Mouse (Mus musculus): ENCODE data around the gene Plgrkt. TPM values are rescaled to one million over a fixed set of nuclear protein-coding genes. Genes with fewer than 3 reads are reported as not detected.

The Plgrkt gene
- polyA plus RNA-seq, 1 experiment from 2014 or later, result 28.9 TPM

GRCm38 (mm10) chr19:29379839-29380603 is 12.8 kb upstream of the Plgrkt start:
- H3K4me2 ChIP-seq, result no peak overlapping the region
- no peak overlapping the region for H3K4me3 ChIP-seq (replicated peaks)
- WGBS (ENCODE audit: insufficient replicate concordance), result 69% methylated on average over 14 of the region's 14 CpGs
- no peak overlapping the region for H3K9ac ChIP-seq
- H3K4me1 ChIP-seq (replicated peaks), result 0 out of 2 replicates have a peak, but pooled peaks cover 10% of the 10 kb centered on the region
- no peaks in the 10 kb centered on the region for H3K9me3 ChIP-seq (replicated peaks)
- no peaks in the 10 kb centered on the region for H3K27me3 ChIP-seq
- H3K36me3 ChIP-seq (replicated peaks), result no peaks in the 10 kb centered on the region
- no peak overlapping the region for H3K27ac ChIP-seq (replicated peaks)
- no peak for ATAC-seq (ENCODE audit: insufficient read depth)

GRCm38 (mm10) chr19:29376382-29376781 is 9.2 kb upstream of the Plgrkt start:
- Histone ChIP-seq H3K4me2 (no peak overlapping the region), H3K9me3 (replicated peaks) (no peaks in the 10 kb centered on the region), H3K27me3 (no peaks in the 10 kb centered on the region), H3K9ac (no peak overlapping the region), H3K36me3 (replicated peaks) (no peaks in the 10 kb centered on the region), H3K4me1 (replicated peaks) (peaks cover 13% of the 10 kb centered on the region), H3K4me3 (replicated peaks) (no peak overlapping the region), H3K27ac (replicated peaks) (no peak overlapping the region)
- ATAC-seq (ENCODE audit: insufficient read depth), result no peak
- 65% methylated on average over 3 of the region's 3 CpGs for WGBS (ENCODE audit: insufficient replicate concordance)

- H3K4me1 ChIP-seq (replicated peaks), result peaks cover 12% of the 10 kb centered on the region
Measured at GRCm38 (mm10) chr19:29374947-29375346, 7.8 kb upstream of the Plgrkt start.

GRCm38 (mm10) chr19:29373438-29373837 is 6.2 kb upstream of the Plgrkt start:
- H3K9me3 ChIP-seq (replicated peaks), result no peaks in the 10 kb centered on the region
- H3K4me2 ChIP-seq, result no peak overlapping the region
- H3K27me3 ChIP-seq, result no peaks in the 10 kb centered on the region
- H3K36me3 ChIP-seq (replicated peaks), result no peaks in the 10 kb centered on the region
- no peak overlapping the region for H3K27ac ChIP-seq (replicated peaks)
- no peak for ATAC-seq (ENCODE audit: insufficient read depth)
- H3K9ac ChIP-seq, result no peak overlapping the region
- WGBS (ENCODE audit: insufficient replicate concordance), result 74% methylated on average over 11 of the region's 11 CpGs
- peaks cover 17% of the 10 kb centered on the region for H3K4me1 ChIP-seq (replicated peaks)
- H3K4me3 ChIP-seq (replicated peaks), result no peak overlapping the region

More at GRCm38 (mm10) chr19:29374947-29375346, 7.8 kb upstream of the Plgrkt start:
- Histone ChIP-seq H3K4me2 (no peak overlapping the region), H3K4me3 (replicated peaks) (no peak overlapping the region), H3K27me3 (no peaks in the 10 kb centered on the region), H3K36me3 (replicated peaks) (no peaks in the 10 kb centered on the region), H3K9me3 (replicated peaks) (no peaks in the 10 kb centered on the region), H3K27ac (replicated peaks) (no peak overlapping the region), H3K9ac (no peak overlapping the region)
- no peak for ATAC-seq (ENCODE audit: insufficient read depth)
- 81% methylated on average over 9 of the region's 9 CpGs for WGBS (ENCODE audit: insufficient replicate concordance)

GRCm38 (mm10) chr19:29372621-29373020 is 5.4 kb upstream of the Plgrkt start:
- Histone ChIP-seq H3K4me2 (no peak overlapping the region; the same call in 1 of the 2 replicates), H3K9ac (no peak overlapping the region), H3K36me3 (replicated peaks) (no peaks in the 10 kb centered on the region), H3K27ac (replicated peaks) (no peak overlapping the region), H3K4me3 (replicated peaks) (no peak overlapping the region), H3K9me3 (replicated peaks) (no peaks in the 10 kb centered on the region), H3K27me3 (no peaks in the 10 kb centered on the region), H3K4me1 (replicated peaks) (peaks cover 23% of the 10 kb centered on the region)
- no peak for ATAC-seq (ENCODE audit: insufficient read depth)
- 63% methylated on average over 3 of the region's 3 CpGs for WGBS (ENCODE audit: insufficient replicate concordance)

GRCm38 (mm10) chr19:29372138-29372537 is 4.9 kb upstream of the Plgrkt start:
- Histone ChIP-seq H3K9me3 (replicated peaks) (no peaks in the 10 kb centered on the region), H3K36me3 (replicated peaks) (no peaks in the 10 kb centered on the region), H3K27me3 (no peaks in the 10 kb centered on the region), H3K4me1 (replicated peaks) (peaks cover 27% of the 10 kb centered on the region), H3K4me2 (peak overlapping the region; percentile 44), H3K27ac (replicated peaks) (peak overlapping the region; percentile 51), H3K9ac (peak overlapping the region; percentile 5; the same call in 1 of the 2 replicates), H3K4me3 (replicated peaks) (peak overlapping the region; percentile 34)
- 44% methylated on average over 4 of the region's 4 CpGs for WGBS (ENCODE audit: insufficient replicate concordance)
- no peak for ATAC-seq (ENCODE audit: insufficient read depth)

- Histone ChIP-seq H3K9ac (peak overlapping the region; percentile 5; the same call in 1 of the 2 replicates), H3K4me3 (replicated peaks) (peak overlapping the region; percentile 34)
Measured at GRCm38 (mm10) chr19:29371284-29372081, 4.3 kb upstream of the Plgrkt start.

GRCm38 (mm10) chr19:29370545-29371283 is 3.5 kb upstream of the Plgrkt start:
- H3K9me3 ChIP-seq (replicated peaks), result no peaks in the 10 kb centered on the region
- no peak overlapping the region for H3K9ac ChIP-seq
- H3K4me1 ChIP-seq (replicated peaks), result peaks cover 40% of the 10 kb centered on the region
- no peaks in the 10 kb centered on the region for H3K36me3 ChIP-seq (replicated peaks)
- no peak overlapping the region for H3K27ac ChIP-seq (replicated peaks)
- WGBS (ENCODE audit: insufficient replicate concordance), result 73% methylated on average over 7 of the region's 7 CpGs
- ATAC-seq (ENCODE audit: insufficient read depth), result no peak
- H3K4me3 ChIP-seq (replicated peaks), result no peak overlapping the region
- H3K27me3 ChIP-seq, result no peaks in the 10 kb centered on the region
- no peak overlapping the region for H3K4me2 ChIP-seq

More at GRCm38 (mm10) chr19:29371284-29372081, 4.3 kb upstream of the Plgrkt start:
- ATAC-seq (ENCODE audit: insufficient read depth), result no peak
- Histone ChIP-seq H3K4me2 (peak overlapping the region; percentile 44), H3K9me3 (replicated peaks) (no peaks in the 10 kb centered on the region), H3K27ac (replicated peaks) (peak overlapping the region; percentile 51), H3K27me3 (no peaks in the 10 kb centered on the region), H3K36me3 (replicated peaks) (no peaks in the 10 kb centered on the region), H3K4me1 (replicated peaks) (peaks cover 33% of the 10 kb centered on the region)
- 60% methylated on average over 18 of the region's 18 CpGs for WGBS (ENCODE audit: insufficient replicate concordance)

- H3K4me3 ChIP-seq (replicated peaks), result no peak overlapping the region
- H3K9me3 ChIP-seq (replicated peaks), result no peaks in the 10 kb centered on the region
- no peaks in the 10 kb centered on the region for H3K36me3 ChIP-seq (replicated peaks)
- H3K9ac ChIP-seq, result no peak overlapping the region
- no peak for ATAC-seq (ENCODE audit: insufficient read depth)
- no peaks in the 10 kb centered on the region for H3K27me3 ChIP-seq
- WGBS (ENCODE audit: insufficient replicate concordance), result 56% methylated on average over 12 of the region's 12 CpGs
- H3K4me2 ChIP-seq, result no peak overlapping the region
- H3K27ac ChIP-seq (replicated peaks), result no peak overlapping the region
- H3K4me1 ChIP-seq (replicated peaks), result peaks cover 40% of the 10 kb centered on the region
Measured at GRCm38 (mm10) chr19:29370112-29370511, 2.9 kb upstream of the Plgrkt start.

- H3K27ac ChIP-seq (replicated peaks), result no peak overlapping the region
- no peak overlapping the region for H3K4me3 ChIP-seq (replicated peaks)
- no peaks in the 10 kb centered on the region for H3K27me3 ChIP-seq
- no peak overlapping the region for H3K4me2 ChIP-seq
- H3K9me3 ChIP-seq (replicated peaks), result no peaks in the 10 kb centered on the region
- H3K9ac ChIP-seq, result no peak overlapping the region
- no peaks in the 10 kb centered on the region for H3K36me3 ChIP-seq (replicated peaks)
- no peak for ATAC-seq (ENCODE audit: insufficient read depth)
- 39% methylated on average over 3 of the region's 3 CpGs for WGBS (ENCODE audit: insufficient replicate concordance)
- H3K4me1 ChIP-seq (replicated peaks), result peaks cover 40% of the 10 kb centered on the region
Measured at GRCm38 (mm10) chr19:29368671-29369309, 1.6 kb upstream of the Plgrkt start.

All from liver, embryonic 15.5 days (tissue).